Mouse (Mus musculus) ovary, postnatal 36 days (tissue): ENCODE measurements around the gene Rps15a.

Experiments used
- DNase-seq: peaks from one replicate; pipeline ENCODE4 v3.0.0; 2022; ENCODE audit warnings: low spot score, mixed read lengths

The Rps15a gene

DNA sequence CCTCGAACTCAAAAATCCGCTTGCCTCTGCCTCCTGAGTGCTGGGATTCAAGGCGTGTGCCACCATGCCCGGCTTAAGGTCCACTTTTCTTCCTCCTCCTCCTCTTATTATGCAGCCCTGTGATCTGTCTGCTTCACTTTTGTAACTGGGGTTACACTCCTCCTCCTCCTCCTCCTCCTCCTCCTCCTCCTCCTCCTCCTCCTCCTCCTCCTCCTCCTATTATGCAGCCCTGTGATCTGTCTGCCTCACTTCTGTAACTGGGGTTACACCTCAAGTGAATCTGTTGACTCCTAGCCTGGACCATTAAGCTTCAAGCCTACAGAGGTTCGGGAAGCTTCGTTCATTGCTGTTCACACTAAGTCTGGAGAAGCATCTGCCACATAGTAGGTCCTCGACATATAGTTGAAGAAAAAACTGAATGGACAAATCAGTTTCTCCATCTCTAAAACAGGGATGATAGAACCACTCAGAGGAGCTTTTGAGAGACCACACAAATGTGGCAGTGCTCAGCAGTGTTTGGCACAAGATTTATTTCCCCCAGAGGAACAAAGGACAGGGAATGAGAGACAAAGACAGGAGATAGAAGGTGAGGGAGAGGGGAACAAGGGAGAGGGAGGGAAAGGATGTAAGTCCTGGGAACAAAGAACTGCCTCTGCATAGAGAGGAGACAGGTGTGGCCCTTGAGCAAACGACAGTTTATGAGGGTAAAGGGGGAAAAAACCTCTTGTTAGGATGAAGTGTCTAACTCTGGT lies 975 bp upstream of the Rps15a start:
- no peak for DNase-seq

DNA sequence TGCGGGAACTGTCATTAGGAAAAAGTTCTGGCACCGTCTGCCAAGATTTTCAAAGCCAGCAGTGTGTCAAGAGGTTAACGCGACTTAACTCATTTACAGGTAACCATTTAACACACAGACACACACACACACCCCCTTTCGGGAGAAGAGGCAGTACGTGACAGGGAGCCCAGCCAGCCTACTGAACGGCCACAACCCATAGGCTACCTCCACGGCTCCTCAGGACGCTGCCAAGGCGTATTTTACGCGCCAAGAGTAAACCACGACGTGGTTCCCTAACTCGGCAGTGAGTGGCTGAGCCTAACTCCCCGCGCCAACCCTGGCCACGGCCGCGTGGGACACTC lies 483 bp downstream of the Rps15a start:
- no peak for DNase-seq

DNA sequence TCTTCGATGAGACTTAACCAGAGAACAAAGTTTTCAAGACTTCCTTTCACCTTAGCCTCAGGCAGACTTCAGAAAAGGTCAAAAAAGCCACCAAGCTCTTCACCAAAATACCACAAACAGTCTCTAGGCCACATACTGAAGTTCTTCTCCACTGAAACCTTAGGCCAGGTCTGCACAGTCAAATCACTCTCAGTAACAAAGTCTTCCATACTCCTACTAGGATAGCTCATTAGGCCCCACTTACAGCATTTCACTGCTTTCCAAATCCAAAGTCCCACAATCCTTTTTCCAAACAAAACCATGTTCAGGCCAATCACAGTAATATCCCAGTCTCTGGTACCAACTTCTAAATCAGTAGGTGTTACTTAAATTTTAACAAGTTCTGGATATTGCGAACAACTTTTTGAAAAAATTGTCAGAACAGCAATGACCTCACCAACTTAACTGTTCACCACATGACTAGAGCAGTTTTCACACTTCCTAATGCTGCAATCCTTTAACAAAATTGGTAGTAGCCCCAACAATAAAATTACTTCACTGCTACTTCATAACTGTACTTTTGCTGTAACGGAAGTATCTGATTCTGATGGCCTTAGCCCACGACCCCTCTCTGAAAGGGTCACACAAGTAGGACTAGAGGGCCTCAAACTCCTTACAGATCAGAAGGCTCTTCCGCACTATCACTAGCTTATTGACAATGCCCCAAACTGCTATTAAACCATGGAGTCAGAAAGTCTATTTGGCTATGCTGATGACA lies 2.3 kb downstream of the Rps15a start:
- DNase-seq = no peak

DNA sequence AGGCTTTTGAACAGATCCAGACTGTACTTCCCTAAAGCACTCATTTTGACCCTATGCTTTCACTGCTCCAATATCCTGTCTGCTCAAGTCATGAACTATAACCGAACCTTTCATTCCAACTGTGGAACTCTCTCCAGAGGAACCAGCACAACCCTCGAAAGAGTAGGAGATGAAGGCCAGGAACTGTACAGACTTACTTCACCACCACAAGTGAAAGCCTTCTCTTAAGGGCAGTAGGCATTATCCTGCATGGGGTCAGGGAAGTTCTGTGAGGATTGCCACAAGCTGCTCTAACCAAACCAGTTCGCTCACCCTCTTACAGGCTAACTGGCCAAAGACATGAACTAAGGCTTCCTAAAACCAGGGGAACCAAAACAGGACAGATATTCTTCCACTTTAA lies 4.9 kb downstream of the Rps15a start:
- no peak for DNase-seq

DNA sequence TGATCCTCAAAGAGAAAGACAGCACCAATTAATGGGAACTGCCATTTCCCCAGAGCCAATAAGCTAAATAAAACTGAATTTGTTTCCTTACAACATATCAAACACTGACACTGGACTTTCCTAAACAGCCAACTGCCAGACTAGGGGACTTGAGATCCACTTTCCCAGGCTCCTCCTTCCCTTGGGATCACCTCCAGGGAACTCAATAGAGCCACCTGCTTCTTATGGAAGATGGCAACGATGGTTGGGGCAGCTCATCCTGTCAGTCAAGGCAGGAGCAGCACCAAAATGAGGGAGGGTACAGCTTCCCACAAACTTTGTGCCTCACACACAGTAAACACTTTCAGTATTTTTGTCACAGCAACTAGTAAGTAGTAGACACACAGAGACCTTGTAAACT lies 8.3 kb downstream of the Rps15a start:
- no peak for DNase-seq

DNA sequence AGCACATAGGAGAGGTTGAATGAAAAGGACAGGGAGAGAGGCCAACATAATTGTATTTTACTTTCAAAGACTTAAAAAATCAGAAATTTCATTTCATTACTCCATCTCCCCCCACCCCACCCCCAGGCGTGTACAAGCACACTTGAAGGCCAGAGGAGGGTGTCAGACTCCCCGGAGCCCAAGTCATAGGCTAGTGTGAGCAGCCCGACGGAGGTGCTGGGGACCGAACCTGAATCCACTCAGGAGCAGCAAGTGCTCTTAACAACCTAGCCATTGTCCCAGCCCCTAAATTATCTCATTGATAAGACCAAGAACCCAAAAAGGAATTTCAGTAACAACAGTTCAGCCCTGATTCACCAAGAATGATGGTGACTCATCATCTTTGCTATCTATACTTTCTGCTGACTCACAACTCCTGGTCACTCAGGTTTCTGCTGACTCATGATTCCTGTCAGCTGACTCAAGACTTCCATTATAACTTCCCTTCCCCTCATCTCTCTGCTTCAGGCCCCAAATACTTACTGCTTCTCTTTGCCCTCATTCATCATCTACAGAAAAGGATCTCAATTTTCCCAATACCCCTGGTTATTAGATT lies 11.4 kb downstream of the Rps15a start:
- no peak for DNase-seq

DNA sequence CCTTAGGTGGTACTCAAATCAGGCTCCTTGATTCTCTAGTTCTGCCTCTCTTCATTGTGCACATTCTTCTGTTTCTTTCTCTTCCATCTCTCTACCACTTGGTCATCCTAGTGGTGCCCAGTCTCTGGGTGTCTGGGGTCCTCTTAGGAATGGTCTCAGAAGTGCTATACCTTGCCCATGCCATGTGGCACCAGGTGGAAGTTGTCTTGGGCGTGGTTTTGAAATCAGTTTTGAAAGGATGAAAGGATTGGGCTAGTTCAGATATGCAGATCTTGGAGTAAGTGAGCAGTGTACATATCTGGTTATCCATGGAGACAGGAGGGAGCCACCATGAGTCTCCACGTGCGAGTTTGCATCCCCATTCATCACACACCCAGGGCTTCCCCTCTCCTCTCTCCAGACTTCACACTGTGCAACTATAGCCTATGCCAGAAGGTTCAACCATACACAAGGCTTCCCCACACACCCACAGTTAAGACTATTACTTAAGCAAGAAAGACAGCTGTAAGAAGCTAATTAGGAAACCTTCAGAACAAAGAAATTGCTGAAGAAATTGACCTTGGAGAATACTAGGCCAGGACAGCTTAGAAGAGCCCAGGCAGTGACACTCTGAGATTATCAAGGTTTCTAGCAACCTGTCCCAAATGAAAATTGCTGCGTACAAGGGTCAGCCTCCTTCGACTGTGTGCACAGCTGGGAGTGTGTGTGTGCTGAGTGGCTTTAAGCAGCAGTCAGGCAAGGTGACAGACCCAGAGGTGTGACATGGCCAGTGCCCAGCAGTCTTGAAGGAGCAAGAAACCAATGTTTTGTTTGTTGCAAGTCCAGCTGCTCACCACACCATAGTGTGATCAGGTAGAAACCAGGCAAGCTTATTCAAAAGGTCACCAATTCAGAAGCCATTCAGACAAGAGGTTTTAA lies 12.3 kb downstream of the Rps15a start:
- no peak for DNase-seq

DNA sequence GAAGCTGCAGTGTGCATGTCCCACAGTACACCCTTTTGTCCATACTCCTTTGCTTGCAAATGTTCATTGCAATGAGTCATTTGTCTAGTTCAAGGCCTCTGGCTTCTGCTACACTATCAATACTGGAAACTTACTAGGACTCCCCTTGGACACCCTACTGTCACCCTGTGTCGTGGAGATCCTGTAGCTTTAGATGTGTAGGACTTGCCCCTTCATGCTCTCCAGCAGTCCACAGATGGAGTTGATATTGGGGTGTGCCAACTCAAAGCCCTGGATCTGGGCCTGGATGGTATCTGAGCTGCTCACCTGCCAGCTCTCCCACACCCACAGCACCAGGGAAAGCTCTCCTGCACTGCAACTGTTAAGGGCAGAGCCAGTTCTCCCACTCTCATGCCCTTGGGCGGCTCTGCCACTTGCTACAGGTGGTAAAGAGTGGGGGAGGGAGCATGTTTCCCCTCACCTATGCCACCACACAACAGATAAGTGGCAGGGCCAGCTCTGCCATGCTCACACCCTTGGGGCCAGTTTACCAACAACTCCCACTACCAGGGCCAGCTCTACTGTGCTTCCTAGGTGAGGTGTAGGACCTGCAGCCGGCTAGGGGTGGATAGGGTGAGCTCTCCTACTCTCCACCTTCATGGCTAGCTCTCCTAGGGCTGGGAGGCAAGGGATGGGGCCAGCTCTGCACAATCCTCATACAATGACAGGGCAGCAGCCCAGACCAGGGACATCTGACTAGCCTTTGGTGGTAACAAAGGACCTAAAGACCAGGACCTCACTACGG lies 13.1 kb downstream of the Rps15a start:
- no peak for DNase-seq

DNA sequence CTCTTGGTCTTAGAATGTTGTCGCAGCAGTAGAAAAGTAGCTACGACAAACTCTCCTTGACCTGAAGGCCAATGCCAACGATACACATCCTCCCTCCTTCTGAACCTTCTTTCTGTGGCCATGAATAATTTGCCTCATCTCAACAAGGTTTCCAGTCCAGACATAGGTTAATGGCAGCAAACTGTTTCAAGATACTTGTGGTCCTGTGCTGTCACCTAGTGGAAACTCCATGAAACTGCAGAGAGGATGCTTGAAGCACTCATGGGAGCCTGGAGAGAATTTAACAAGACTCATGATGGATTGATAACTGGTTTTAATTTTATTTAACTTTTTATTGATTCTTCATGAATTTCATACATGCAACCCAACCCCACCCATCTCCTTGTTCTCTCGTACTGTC lies 13.8 kb downstream of the Rps15a start:
- no peak for DNase-seq

DNA sequence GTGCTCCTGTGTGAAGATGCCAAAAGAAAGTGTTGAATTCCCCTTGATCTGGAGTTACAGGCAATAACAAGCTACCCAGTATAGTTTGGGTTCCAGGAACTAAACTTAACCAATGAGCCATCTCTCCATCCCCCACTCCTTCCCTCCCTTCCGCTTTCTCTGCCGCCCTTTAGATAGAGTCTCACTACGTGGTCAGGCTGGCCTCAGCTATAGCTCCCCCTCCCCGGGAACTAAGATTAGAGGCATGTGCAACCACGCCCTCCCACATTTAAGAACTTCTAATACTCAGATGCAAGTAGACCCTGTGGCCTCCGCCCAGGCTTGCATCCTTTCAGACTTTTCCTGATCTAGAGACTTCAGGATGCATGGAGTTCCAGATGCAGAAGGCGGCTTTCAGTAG lies 18.4 kb downstream of the Rps15a start:
- no peak for DNase-seq

DNA sequence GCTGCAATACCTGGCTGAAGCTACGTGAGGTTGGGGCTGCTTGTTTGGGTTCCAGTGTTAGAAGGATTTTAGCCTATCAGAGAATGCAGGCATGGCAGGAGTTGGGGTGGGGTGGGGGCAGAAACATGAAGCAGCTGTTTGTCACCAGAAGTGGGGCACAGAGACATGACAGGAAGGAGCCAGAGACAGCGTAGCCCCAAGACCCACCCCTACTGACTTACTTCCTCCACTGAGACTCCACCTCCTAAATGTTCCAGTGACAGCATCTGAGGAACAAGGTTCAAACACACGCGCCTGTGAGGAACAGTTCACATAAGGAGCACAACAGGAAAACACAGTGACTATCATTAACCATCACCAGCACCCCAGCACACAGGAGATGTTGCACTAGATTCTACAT lies 36.0 kb downstream of the Rps15a start:
- DNase-seq = no peak

DNA sequence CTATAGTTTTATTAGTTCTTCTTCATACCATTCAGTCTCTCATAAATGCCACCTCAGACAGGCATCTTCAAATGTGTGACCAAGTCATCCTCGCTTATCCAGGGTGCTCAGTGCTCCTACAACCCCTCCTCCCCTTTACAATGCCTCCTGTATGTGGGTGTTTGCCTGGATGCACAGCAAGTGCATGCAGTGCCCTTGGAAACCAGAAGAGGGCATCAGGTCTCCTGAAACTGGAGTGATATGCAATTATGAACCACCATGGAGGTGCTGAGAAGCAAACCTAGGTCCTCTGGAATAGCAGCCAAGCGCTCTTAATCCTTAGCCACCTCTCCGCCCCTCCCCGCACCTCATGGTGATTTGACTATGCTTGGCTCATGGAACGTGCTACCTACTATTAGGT lies 36.9 kb downstream of the Rps15a start:
- DNase-seq = no peak

DNA sequence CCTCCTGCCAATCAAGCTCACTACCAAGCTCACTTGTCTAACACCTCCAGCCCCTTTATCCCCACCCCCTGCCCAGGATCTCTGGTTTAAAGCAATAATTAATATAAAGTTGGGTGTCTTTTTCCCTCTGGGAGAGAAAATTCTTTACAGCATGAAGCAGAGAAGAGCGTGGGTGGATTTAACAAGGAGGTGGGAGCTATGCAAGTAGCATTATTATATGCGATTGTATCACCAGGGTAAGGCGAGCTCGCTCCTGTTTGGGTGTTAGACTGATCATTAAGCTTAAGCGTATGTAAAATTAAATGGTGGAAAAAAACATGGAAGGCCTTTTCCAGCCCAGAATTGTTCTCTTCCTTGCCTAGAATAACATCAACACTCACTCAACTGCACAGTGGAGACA lies 48.7 kb downstream of the Rps15a start:
- no peak for DNase-seq

DNA sequence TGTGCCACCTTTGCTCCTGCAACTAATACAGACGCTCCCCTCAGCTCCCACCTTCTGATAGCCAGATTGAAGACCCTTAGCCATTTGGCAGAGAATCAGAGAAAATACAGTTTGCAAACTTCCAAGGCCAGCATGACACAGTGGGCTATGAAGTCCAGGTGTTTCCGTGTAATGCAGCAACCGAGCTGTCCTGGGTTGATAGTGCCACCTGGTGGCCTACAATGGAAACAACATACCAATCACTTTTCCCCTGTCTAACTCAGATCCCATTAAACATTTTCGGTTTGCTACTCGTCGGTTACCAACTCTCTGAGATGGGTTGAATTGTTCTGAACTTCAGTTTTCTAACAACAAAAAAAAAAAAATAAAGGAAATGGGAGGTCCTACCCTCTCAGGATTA lies 59.7 kb downstream of the Rps15a start:
- no peak for DNase-seq
